ENCODE assay signal across 17 mouse cellular contexts in the genomic region with DNA sequence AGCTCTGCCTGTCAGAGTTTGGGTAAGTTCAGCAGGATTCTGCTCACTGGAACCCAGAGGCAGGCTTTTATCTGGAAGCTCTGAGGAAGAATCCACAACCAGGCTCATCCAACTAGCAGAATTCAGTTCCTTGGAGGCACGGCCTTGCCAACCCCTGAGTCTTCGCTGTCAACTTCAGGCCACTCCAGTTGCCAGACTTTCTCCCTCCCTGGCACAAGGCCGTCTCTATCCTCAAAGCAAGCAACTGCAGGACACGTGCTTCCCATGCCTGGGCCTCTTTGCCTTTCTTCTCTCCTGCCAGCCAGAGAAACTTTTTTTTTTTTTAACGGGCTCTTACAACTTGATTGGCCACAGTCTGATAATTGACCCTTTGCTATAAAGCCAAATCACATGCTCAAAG. TPM values are rescaled to one million over a fixed set of nuclear protein-coding genes. Genes with fewer than 3 reads are reported as not detected.
A peak's percentile ranks its signal among the peaks of the same experiment; 100 is the strongest.
DNase-seq lines count a peak whose midpoint lies in the region; ATAC-seq and TF ChIP-seq lines count a peak whose summit lies in the region.
"Had no signal": no experiment of that assay in that cellular context is flagged by ENCODE, and none has a peak within 500 bp of the region (broad histone marks: within the 10 kb centered on the region; RNA-seq: fewer than 3 reads in every experiment).

No protein-coding gene starts in this region.

- 34% methylated on average over 5 of the region's 5 CpGs for WGBS in intestine, embryonic 15.5 days
- 39% methylated on average over 5 of the region's 5 CpGs for WGBS in intestine, postnatal 0 days

- no peak for ATAC-seq in cerebellum, adult (ENCODE audit: insufficient number of reproducible peaks, low FRiP score, low TSS enrichment)
- ATAC-seq in intestine, embryonic 15.5 days: 0 out of 2 replicates have a peak, but pooled peaks have one; percentile 7
- ATAC-seq in intestine, postnatal 0 days: no peak

- DNase-seq in cerebellum, postnatal 10 days: peak; percentile 17 to 48
- DNase-seq in retina, postnatal 1 day: peak; percentile 27
- no peak for DNase-seq in retina, embryonic 14.5 days (ENCODE audit: low spot score)
- DNase-seq in B cell, adult 2 months: no peak
- no peak for DNase-seq in heart, adult 9 months (ENCODE audit: low spot score in 2 of 2)
- DNase-seq: cerebellum, postnatal 14 days; lung, postnatal 10 days had no signal

- no peak overlapping the region for H3K9ac ChIP-seq in intestine, embryonic 15.5 days
- H3K9ac ChIP-seq in intestine, postnatal 0 days (ENCODE audit: low read depth, low read length): no peak overlapping the region
- H3K9ac ChIP-seq: embryonic facial prominence, embryonic 15.5 days had no signal

- no peak overlapping the region for H3K27ac ChIP-seq in intestine, embryonic 15.5 days
- H3K27ac ChIP-seq in intestine, postnatal 0 days (ENCODE audit: low read depth, low read length): no peak overlapping the region
- H3K27ac ChIP-seq: embryonic facial prominence, embryonic 15.5 days had no signal

- no peaks in the 10 kb centered on the region for H3K4me1 ChIP-seq in intestine, embryonic 15.5 days (replicated peaks)
- H3K4me1 ChIP-seq in intestine, postnatal 0 days (replicated peaks; ENCODE audit: control insufficient read depth, insufficient read depth, low read length): no peaks in the 10 kb centered on the region

- H3K9me3 ChIP-seq in intestine, embryonic 15.5 days: no peaks in the 10 kb centered on the region
- H3K9me3 ChIP-seq in intestine, postnatal 0 days (ENCODE audit: control insufficient read depth): no peaks in the 10 kb centered on the region
- H3K9me3 ChIP-seq: embryonic facial prominence, embryonic 15.5 days had no signal

- H3K36me3 ChIP-seq in intestine, embryonic 15.5 days: no peaks in the 10 kb centered on the region
- H3K36me3 ChIP-seq in intestine, postnatal 0 days (ENCODE audit: control insufficient read depth, insufficient read depth): no peaks in the 10 kb centered on the region
- H3K36me3 ChIP-seq: embryonic facial prominence, embryonic 15.5 days had no signal

- no peak for TF ChIP-seq CTCF in intestine, postnatal 0 days (IDR thresholded peaks at IDR 0.05; ENCODE audit: low read depth)

- no peak overlapping the region for H3K4me2 ChIP-seq in intestine, embryonic 15.5 days (replicated peaks)
- H3K4me2 ChIP-seq in intestine, postnatal 0 days (replicated peaks; ENCODE audit: low read depth): no peak overlapping the region
- H3K4me2 ChIP-seq: embryonic facial prominence, embryonic 15.5 days; liver, embryonic 11.5 days had no signal

- no peaks in the 10 kb centered on the region for H3K27me3 ChIP-seq in intestine, embryonic 15.5 days (replicated peaks)
- no peaks in the 10 kb centered on the region for H3K27me3 ChIP-seq in intestine, postnatal 0 days (replicated peaks; ENCODE audit: control insufficient read depth, insufficient read depth, low read length)

- H3K4me3 ChIP-seq in intestine, embryonic 15.5 days (replicated peaks): no peak overlapping the region
- H3K4me3 ChIP-seq in intestine, postnatal 0 days (ENCODE audit: low read depth, low read length): no peak overlapping the region
- H3K4me3 ChIP-seq: embryonic facial prominence, embryonic 15.5 days had no signal

RNA-seq across cellular contexts. Expression of gene Foxe3, which starts 19.2 kb away (rescaled TPM):
- polyA plus RNA-seq in intestine, embryonic 15.5 days (2015; fragmentation: Nextera tagmentation; extraction: Ambion mirVana): not detected in 2 replicates
- polyA plus RNA-seq in intestine, postnatal 0 days (2015; fragmentation: Nextera tagmentation; extraction: Ambion mirVana): not detected in 2 replicates
- polyA plus RNA-seq: embryonic facial prominence, embryonic 15.5 days; gonadal fat pad, adult 2 months; heart, postnatal 0 days; kidney, embryonic 16.5 days; liver, embryonic 11.5 days; neural tube, embryonic 11.5 days; urinary bladder, adult 2 months had no signal

RNA-seq across cellular contexts. Expression of gene Foxd2, which starts 36.3 kb away (rescaled TPM):
- 0.64 and 0.88 TPM in 2 replicates for polyA plus RNA-seq in intestine, embryonic 15.5 days (2015; fragmentation: Nextera tagmentation; extraction: Ambion mirVana)
- polyA plus RNA-seq in intestine, postnatal 0 days (2015; fragmentation: Nextera tagmentation; extraction: Ambion mirVana): 0.50 TPM in 1 of 2 replicates, not detected in the other

RNA-seq across cellular contexts. Expression of gene Cmpk1, which starts 42.0 kb away (rescaled TPM):
- polyA plus RNA-seq in intestine, embryonic 15.5 days (2015; fragmentation: Nextera tagmentation; extraction: Ambion mirVana): 124 and 140 TPM in 2 replicates
- 322 and 356 TPM in 2 replicates for polyA plus RNA-seq in intestine, postnatal 0 days (2015; fragmentation: Nextera tagmentation; extraction: Ambion mirVana)

RNA-seq across cellular contexts. Expression of gene Stil, which starts 54.9 kb away (rescaled TPM):
- 8.9 and 9.8 TPM in 2 replicates for polyA plus RNA-seq in intestine, embryonic 15.5 days (2015; fragmentation: Nextera tagmentation; extraction: Ambion mirVana)
- polyA plus RNA-seq in intestine, postnatal 0 days (2015; fragmentation: Nextera tagmentation; extraction: Ambion mirVana): 2.4 and 3.3 TPM in 2 replicates

Comparison
In these comparisons a context has a peak if more than half of its experiments do, and no peak if none do; other contexts are left out.
1. DNase-seq: peak in cerebellum, postnatal 10 days (2 of 2) and retina, postnatal 1 day (single experiment); none in retina, embryonic 14.5 days (single experiment), B cell, adult 2 months (0 of 2) and heart, adult 9 months (0 of 2).